Mouse (Mus musculus): Measurements from ENCODE around the gene Acot4. TPM values are rescaled to one million over a fixed set of nuclear protein-coding genes. Genes with fewer than 3 reads are reported as not detected.
"Not testable (repeated sequence)": the region's sequence is repeated elsewhere in the genome, so short reads cannot be mapped to it uniquely, and the experiment has no call there.

Acot4 gene
- polyA plus RNA-seq, 1 experiment: 0.23 TPM

DNA sequence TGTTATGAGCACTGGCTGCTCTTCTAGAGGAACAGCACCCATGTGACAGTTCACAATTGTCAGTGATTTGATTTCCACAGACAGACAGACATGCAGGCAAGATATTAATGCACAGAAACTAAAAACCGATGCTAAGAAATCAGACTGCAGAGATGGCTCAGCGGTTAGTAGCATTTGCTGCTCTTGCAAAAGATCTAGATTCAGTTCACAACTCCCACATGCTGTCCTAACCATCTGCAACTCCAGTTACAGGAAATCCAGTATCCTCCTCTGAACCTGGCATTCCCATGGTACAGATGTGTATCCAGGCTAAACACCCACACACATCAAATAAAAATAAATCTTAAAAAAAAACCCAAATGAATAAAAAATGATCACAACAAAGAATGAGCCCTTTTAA is 33.5 kb downstream of the Acot4 start:
- Histone ChIP-seq H3K4me1 (ENCODE audit: control insufficient read depth, insufficient read depth, low read length) (no peaks in the 10 kb centered on the region), H3K4me3 (ENCODE audit: insufficient read depth, low read length) (no peak overlapping the region)
- no peak for TF ChIP-seq POLR2A (IDR thresholded peaks at IDR 0.05; ENCODE audit: low read depth, low read length)
- TF ChIP-seq CTCF (IDR thresholded peaks at IDR 0.05; ENCODE audit: borderline replicate concordance, insufficient read depth, low read length): no peak

DNA sequence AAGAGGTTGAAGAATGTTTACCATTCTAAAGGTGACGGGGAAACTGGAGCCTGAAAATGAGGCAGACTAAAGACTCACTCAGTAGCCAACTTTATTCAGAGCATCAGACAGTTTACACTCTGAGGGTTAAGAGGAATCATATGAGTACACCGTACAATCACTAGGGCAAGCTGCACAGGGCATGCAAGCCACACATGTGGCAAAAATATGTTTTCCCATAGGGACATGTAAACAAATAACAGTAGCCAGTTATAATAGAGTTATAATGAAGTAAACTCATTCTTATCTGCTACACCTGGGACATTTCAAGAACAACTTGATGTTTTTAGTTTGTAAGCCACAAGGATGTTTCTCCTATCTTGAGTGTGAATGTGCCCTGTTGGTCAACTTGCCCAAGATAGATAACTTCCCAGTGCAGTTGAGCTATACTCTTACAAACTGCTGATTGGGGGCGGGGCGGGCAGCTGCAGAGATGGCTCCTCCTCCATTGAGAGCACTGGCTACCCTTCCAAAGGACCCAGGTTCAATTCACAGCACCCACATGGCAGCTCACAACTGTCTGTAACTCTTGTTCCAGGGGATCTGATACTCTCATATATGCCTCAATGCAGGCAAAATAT is 39.3 kb downstream of the Acot4 start:
- Histone ChIP-seq H3K4me1 (ENCODE audit: control insufficient read depth, insufficient read depth, low read length) (no peaks in the 10 kb centered on the region), H3K27ac (ENCODE audit: insufficient read depth, low read length) (no peak overlapping the region), H3K4me3 (ENCODE audit: insufficient read depth, low read length) (no peak overlapping the region)
- no peak for TF ChIP-seq POLR2A (IDR thresholded peaks at IDR 0.05; ENCODE audit: low read depth, low read length)
- no peak for TF ChIP-seq CTCF (IDR thresholded peaks at IDR 0.05; ENCODE audit: borderline replicate concordance, insufficient read depth, low read length)

More for the DNA sequence above, 33.5 kb downstream of the Acot4 start:
- H3K27ac ChIP-seq (ENCODE audit: insufficient read depth, low read length): no peak overlapping the region

DNA sequence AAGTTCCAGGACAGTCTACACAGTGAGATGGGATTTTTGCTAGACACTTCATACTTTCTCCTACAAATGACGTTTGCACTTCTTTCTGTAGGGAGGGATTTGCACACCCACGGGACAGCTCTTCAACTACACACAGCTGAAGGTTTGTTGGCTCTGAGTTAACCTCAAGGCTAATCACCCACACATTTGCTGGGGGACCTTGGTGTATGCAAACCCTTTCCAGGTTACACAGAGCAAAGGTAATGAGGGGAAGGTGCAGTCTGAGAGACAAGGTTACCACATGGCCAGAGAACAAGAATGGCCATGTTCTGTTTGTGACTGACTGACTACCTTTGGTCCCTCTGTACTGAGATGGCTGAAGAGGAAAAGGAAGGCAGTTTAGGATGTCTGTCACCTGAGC is 45.7 kb downstream of the Acot4 start:
- Histone ChIP-seq H3K4me1 (ENCODE audit: control insufficient read depth, insufficient read depth, low read length) (no peaks in the 10 kb centered on the region), H3K4me3 (ENCODE audit: insufficient read depth, low read length) (no peak overlapping the region), H3K27ac (ENCODE audit: insufficient read depth, low read length) (no peak overlapping the region)
- no peak for TF ChIP-seq POLR2A (IDR thresholded peaks at IDR 0.05; ENCODE audit: low read depth, low read length)
- TF ChIP-seq CTCF (IDR thresholded peaks at IDR 0.05; ENCODE audit: borderline replicate concordance, insufficient read depth, low read length): no peak

DNA sequence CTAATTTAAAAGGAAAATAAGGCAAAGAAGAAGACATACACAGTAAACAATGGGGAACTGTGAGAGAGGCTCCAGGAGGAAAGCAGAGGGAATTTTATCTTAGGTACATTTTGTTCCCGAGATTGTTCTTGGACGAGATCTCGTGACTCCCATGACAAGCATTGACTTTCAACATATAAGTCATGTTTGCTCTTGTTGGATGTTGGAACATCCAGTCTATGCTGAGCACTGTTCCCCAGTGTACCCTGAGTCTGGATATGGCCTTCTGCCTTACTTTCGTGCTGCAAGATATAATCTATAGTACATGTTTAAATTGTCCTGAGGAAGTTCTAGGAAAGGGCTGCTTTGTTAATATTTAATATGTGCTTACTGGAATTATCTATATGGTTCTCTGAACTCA is 46.4 kb downstream of the Acot4 start:
- no peak overlapping the region for H3K4me3 ChIP-seq (ENCODE audit: insufficient read depth, low read length)
- no peaks in the 10 kb centered on the region for H3K4me1 ChIP-seq (ENCODE audit: control insufficient read depth, insufficient read depth, low read length)
- TF ChIP-seq CTCF (IDR thresholded peaks at IDR 0.05; ENCODE audit: borderline replicate concordance, insufficient read depth, low read length): no peak
- no peak for TF ChIP-seq POLR2A (IDR thresholded peaks at IDR 0.05; ENCODE audit: low read depth, low read length)
- H3K27ac ChIP-seq (ENCODE audit: insufficient read depth, low read length): no peak overlapping the region

DNA sequence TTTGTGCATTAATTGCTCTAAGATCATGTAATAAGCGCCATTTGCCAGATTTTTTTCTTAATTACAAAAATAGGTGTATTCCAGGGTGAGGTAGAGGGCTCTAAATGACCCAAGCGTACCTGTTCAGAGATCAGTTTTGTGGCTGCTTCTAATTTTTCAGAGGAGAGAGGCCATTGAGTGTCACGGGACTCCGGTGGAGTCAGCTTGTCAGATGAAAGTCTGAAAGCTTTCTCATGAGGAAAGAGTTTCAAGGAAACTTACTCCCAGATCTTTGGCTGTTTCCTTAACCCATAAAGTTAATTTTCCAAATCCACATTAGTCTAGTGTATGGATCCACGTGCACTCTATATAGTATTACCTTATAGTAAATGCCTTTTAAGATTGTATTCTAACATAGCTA is 56.5 kb downstream of the Acot4 start:
- not testable (repeated sequence) for H3K4me3 ChIP-seq (ENCODE audit: insufficient read depth, low read length); H3K27ac ChIP-seq (ENCODE audit: insufficient read depth, low read length); H3K4me1 ChIP-seq (ENCODE audit: control insufficient read depth, insufficient read depth, low read length)

Other genes starting within 250 kb of the Acot4 start
- 23.6 and 26.7 TPM in 2 replicates for gene Numb, start 116.4 kb upstream of the Acot4 start, polyA plus RNA-seq (2011; ENCODE audit: insufficient read length, low read depth, missing spikeins)
- gene Riox1, start 87.8 kb upstream of the Acot4 start, polyA plus RNA-seq (2011; ENCODE audit: insufficient read length, low read depth, missing spikeins): 6.5 and 6.7 TPM in 2 replicates
- gene Heatr4, start 53.5 kb upstream of the Acot4 start, polyA plus RNA-seq (2011; ENCODE audit: insufficient read length, low read depth, missing spikeins): not detected in 2 replicates
- gene Acot2, start 50.5 kb upstream of the Acot4 start, polyA plus RNA-seq (2011; ENCODE audit: insufficient read length, low read depth, missing spikeins): 19.7 and 28.9 TPM in 2 replicates
- 7.0 and 12.4 TPM in 2 replicates for gene Acot1, start 28.9 kb upstream of the Acot4 start, polyA plus RNA-seq (2011; ENCODE audit: insufficient read length, low read depth, missing spikeins)
- not detected in 2 replicates for gene Gm49366, start 556 bp downstream of the Acot4 start, polyA plus RNA-seq (2011; ENCODE audit: insufficient read length, low read depth, missing spikeins)
- not detected in 2 replicates for gene Acot3, start 13.8 kb downstream of the Acot4 start, polyA plus RNA-seq (2011; ENCODE audit: insufficient read length, low read depth, missing spikeins)
- not detected in 2 replicates for gene Acot5, start 30.9 kb downstream of the Acot4 start, polyA plus RNA-seq (2011; ENCODE audit: insufficient read length, low read depth, missing spikeins)
- 3.1 and 4.4 TPM in 2 replicates for gene Acot6, start 62.3 kb downstream of the Acot4 start, polyA plus RNA-seq (2011; ENCODE audit: insufficient read length, low read depth, missing spikeins)
- 14.4 and 21.6 TPM in 2 replicates for gene Dnal1, start 76.0 kb downstream of the Acot4 start, polyA plus RNA-seq (2011; ENCODE audit: insufficient read length, low read depth, missing spikeins)
- 0.30 and 0.35 TPM in 2 replicates for gene Pnma1, start 110.1 kb downstream of the Acot4 start, polyA plus RNA-seq (2011; ENCODE audit: insufficient read length, low read depth, missing spikeins)
- 20.6 and 21.3 TPM in 2 replicates for gene Elmsan1, start 180.5 kb downstream of the Acot4 start, polyA plus RNA-seq (2011; ENCODE audit: insufficient read length, low read depth, missing spikeins)
- 41.6 and 43.7 TPM in 2 replicates for gene Ptgr2, start 246.9 kb downstream of the Acot4 start, polyA plus RNA-seq (2011; ENCODE audit: insufficient read length, low read depth, missing spikeins)

Measured in embryonic fibroblast, embryonic 13.5 days (primary cell).